Comparison of ENCODE assay signal across 8 mouse cellular contexts in the genomic region with DNA sequence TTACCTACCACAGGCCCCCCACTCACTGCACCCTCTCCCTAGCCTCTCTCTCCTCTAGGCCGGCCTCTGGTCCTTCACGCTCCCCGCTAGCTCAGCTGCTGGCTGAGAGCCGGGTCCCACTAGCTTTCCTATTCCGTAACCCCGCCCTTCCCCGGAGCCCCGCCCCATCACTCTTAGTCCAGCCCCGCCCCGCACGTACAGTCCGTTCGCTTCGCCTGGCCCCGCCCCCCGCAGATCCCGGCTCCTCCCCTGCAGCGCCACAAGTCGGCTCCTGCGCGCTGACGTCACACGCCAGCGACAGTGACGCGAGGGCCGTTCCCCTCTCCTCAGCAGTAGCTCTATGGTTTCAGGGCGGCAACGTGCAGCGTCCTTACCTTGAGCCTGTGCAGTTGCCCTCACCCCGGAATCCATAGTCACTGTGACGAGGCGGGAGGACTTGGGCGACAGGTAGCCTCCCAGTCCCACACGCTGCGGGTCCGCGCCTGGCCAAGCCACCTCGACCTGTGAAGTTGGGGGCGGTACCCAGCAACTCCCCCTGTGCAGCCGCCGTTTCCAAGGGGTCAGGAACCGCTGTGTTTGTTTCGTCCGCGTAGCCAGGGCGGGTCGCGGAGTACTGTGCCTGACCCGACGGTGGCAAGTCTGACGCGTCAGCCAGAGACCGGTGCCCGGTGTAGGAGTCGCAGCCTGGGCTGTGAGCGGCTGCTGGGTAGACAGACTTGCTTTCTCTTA. TPM values are rescaled to one million over a fixed set of nuclear protein-coding genes. Genes with fewer than 3 reads are reported as not detected.
DNase-seq lines count a peak whose midpoint lies in the region; ATAC-seq and TF ChIP-seq lines count a peak whose summit lies in the region.

A gene (plus strand): TSS at position 286 of the 729 bp plus-strand sequence.

- 0 out of 2 replicates have a peak, but pooled peaks cover 2% of the 10 kb centered on the region for H3K36me3 ChIP-seq in heart, embryonic 12.5 days
- no peaks in the 10 kb centered on the region for H3K36me3 ChIP-seq in kidney, postnatal 0 days (ENCODE audit: insufficient read depth, low read length)
- H3K36me3 ChIP-seq in liver, embryonic 11.5 days (ENCODE audit: control insufficient read depth, insufficient read depth, low read length), result peaks cover 7% of the 10 kb centered on the region; the same call in 1 of the 2 replicates
- H3K36me3 ChIP-seq in stomach, embryonic 14.5 days (ENCODE audit: control insufficient read depth, insufficient read depth, low read length), result no peaks in the 10 kb centered on the region

- no peaks in the 10 kb centered on the region for H3K27me3 ChIP-seq in heart, embryonic 12.5 days (replicated peaks)
- H3K27me3 ChIP-seq in kidney, postnatal 0 days (ENCODE audit: insufficient read depth, low read length), result no peaks in the 10 kb centered on the region
- no peaks in the 10 kb centered on the region for H3K27me3 ChIP-seq in liver, embryonic 11.5 days (replicated peaks; ENCODE audit: control insufficient read depth, insufficient read depth, low read length)
- no peaks in the 10 kb centered on the region for H3K27me3 ChIP-seq in stomach, embryonic 14.5 days (ENCODE audit: control insufficient read depth, insufficient read depth, low read length)

- H3K4me3 ChIP-seq in heart, embryonic 12.5 days, result peak within 1 kb of the TSS; percentile 81
- peak within 1 kb of the TSS; percentile 79 for H3K4me3 ChIP-seq in kidney, postnatal 0 days (replicated peaks; ENCODE audit: low read depth, low read length)
- H3K4me3 ChIP-seq in liver, embryonic 11.5 days (ENCODE audit: low read depth, low read length), result peak within 1 kb of the TSS; percentile 82
- H3K4me3 ChIP-seq in stomach, embryonic 14.5 days (ENCODE audit: low read depth, low read length), result peak within 1 kb of the TSS; percentile 82

- H3K27ac ChIP-seq in heart, embryonic 12.5 days (ENCODE audit: poor library complexity, severe bottlenecking), result peak within 1 kb of the TSS; percentile 90
- H3K27ac ChIP-seq in kidney, postnatal 0 days, result peak within 1 kb of the TSS; percentile 91
- peak within 1 kb of the TSS; percentile 97 for H3K27ac ChIP-seq in liver, embryonic 11.5 days (ENCODE audit: low read depth, low read length)
- peak within 1 kb of the TSS; percentile 89 for H3K27ac ChIP-seq in stomach, embryonic 14.5 days (ENCODE audit: low read length)

- peaks cover 2% of the 10 kb centered on the region for H3K9me3 ChIP-seq in heart, embryonic 12.5 days (replicated peaks)
- no peaks in the 10 kb centered on the region for H3K9me3 ChIP-seq in kidney, postnatal 0 days (replicated peaks; ENCODE audit: low read length)
- H3K9me3 ChIP-seq in liver, embryonic 11.5 days (ENCODE audit: control insufficient read depth, low read length), result peaks cover 2% of the 10 kb centered on the region; the same call in 1 of the 2 replicates
- 0 out of 2 replicates have a peak, but pooled peaks cover under 1% of the 10 kb centered on the region for H3K9me3 ChIP-seq in stomach, embryonic 14.5 days (ENCODE audit: control insufficient read depth, low read depth, low read length)

- no peak for TF ChIP-seq CTCF in kidney, postnatal 0 days (IDR thresholded peaks at IDR 0.05; ENCODE audit: low read depth)

- peak; percentile 91 for ATAC-seq in erythroid progenitor cell, adult 5-6 weeks (replicated peaks; ENCODE audit: low FRiP score, poor library complexity, severe bottlenecking)
- peak; percentile 96 for ATAC-seq in heart, embryonic 12.5 days (ENCODE audit: insufficient number of reproducible peaks, low FRiP score)
- ATAC-seq in kidney, postnatal 0 days (replicated peaks; ENCODE audit: low FRiP score, low read depth), result peak; percentile 96
- peak; percentile 92 for ATAC-seq in liver, embryonic 11.5 days (replicated peaks; ENCODE audit: low FRiP score)
- peak; percentile 94 for ATAC-seq in stomach, embryonic 14.5 days (ENCODE audit: insufficient number of reproducible peaks, insufficient read depth, low FRiP score, low read depth)

- H3K4me2 ChIP-seq in heart, embryonic 12.5 days, result peak within 1 kb of the TSS; percentile 91
- peak within 1 kb of the TSS; percentile 76 for H3K4me2 ChIP-seq in kidney, postnatal 0 days (ENCODE audit: low read length)
- peak within 1 kb of the TSS; percentile 75 for H3K4me2 ChIP-seq in liver, embryonic 11.5 days
- peak within 1 kb of the TSS; percentile 86 for H3K4me2 ChIP-seq in stomach, embryonic 14.5 days (replicated peaks; ENCODE audit: low read depth, low read length)

- peaks cover 5% of the 10 kb centered on the region for H3K4me1 ChIP-seq in heart, embryonic 12.5 days (replicated peaks)
- H3K4me1 ChIP-seq in kidney, postnatal 0 days (replicated peaks; ENCODE audit: insufficient read depth, low read length), result no peaks in the 10 kb centered on the region
- H3K4me1 ChIP-seq in liver, embryonic 11.5 days (replicated peaks; ENCODE audit: control insufficient read depth, insufficient read depth, low read length), result peaks cover 2% of the 10 kb centered on the region; the same call in 1 of the 2 replicates
- H3K4me1 ChIP-seq in stomach, embryonic 14.5 days (ENCODE audit: control insufficient read depth, insufficient read depth, low read length), result no peaks in the 10 kb centered on the region; the same call in 1 of the 2 replicates

- H3K9ac ChIP-seq in heart, embryonic 12.5 days, result peak within 1 kb of the TSS; percentile 84
- H3K9ac ChIP-seq in kidney, postnatal 0 days (ENCODE audit: low read depth, low read length), result peak within 1 kb of the TSS; percentile 77
- H3K9ac ChIP-seq in liver, embryonic 11.5 days (ENCODE audit: low read depth, low read length), result peak within 1 kb of the TSS; percentile 80
- peak within 1 kb of the TSS; percentile 57 for H3K9ac ChIP-seq in stomach, embryonic 14.5 days (replicated peaks; ENCODE audit: low read depth, low read length)

- peak; percentile 99 for DNase-seq in CD4-positive helper T cell, adult 2 months (ENCODE audit: low read depth, low spot score)
- peak; percentile 92 for DNase-seq in brain, embryonic 18.5 days (ENCODE audit: low read depth, low spot score)
- peak; percentile 99 for DNase-seq in kidney, postnatal 0 days (ENCODE audit: low spot score)
- DNase-seq in liver, embryonic 11.5 days (ENCODE audit: low spot score), result peak; percentile 98
- DNase-seq in naive thymus-derived CD4-positive, alpha-beta T cell, adult 2 months (ENCODE audit: low read depth), result peak; percentile 99

- under 1% methylated on average over 57 of the region's 57 CpGs for WGBS in heart, embryonic 12.5 days
- under 1% methylated on average over 57 of the region's 57 CpGs for WGBS in kidney, postnatal 0 days
- under 1% methylated on average over 57 of the region's 57 CpGs for WGBS in liver, embryonic 11.5 days
- WGBS in stomach, embryonic 14.5 days, result under 1% methylated on average over 57 of the region's 57 CpGs

RNA-seq across cellular contexts. Expression of the gene that starts here (rescaled TPM):
- 14.3 and 15.9 TPM in 2 replicates for total RNA-seq in erythroid progenitor cell, adult 5-6 weeks (2015; ENCODE audit: low replicate concordance)
- total RNA-seq in erythroid progenitor cell, adult 5-6 weeks (2017; ENCODE audit: low replicate concordance), result 20.4 and 21.5 TPM in 2 replicates
- 14.3 and 14.4 TPM in 2 replicates for polyA plus RNA-seq in heart, embryonic 12.5 days (2016; fragmentation: Nextera tagmentation; extraction: Ambion mirVana)
- 14.3 and 14.5 TPM in 2 replicates for polyA plus RNA-seq in kidney, postnatal 0 days (2015; fragmentation: Nextera tagmentation; extraction: Ambion mirVana)
- 14.1 and 17.1 TPM in 2 replicates for polyA plus RNA-seq in liver, embryonic 11.5 days (2014; fragmentation: Nextera tagmentation; extraction: Ambion mirVana)
- polyA plus RNA-seq in stomach, embryonic 14.5 days (2014; fragmentation: Nextera tagmentation; extraction: Ambion mirVana), result 29.0 and 32.3 TPM in 2 replicates

Comparison
In these comparisons a context has a peak if more than half of its experiments do, and no peak if none do; other contexts are left out.
1. Peak in every context shown above with its lines: DNase-seq, ATAC-seq, H3K4me3 ChIP-seq and H3K27ac ChIP-seq.